Mouse (Mus musculus): Measurements from ENCODE around the gene Xpnpep3.

- TF ChIP-seq GATA1 (IDR thresholded peaks at IDR 0.05; ENCODE audit: borderline replicate concordance, low read length) = no peak
- no peak for TF ChIP-seq FLI1 (IDR thresholded peaks at IDR 0.05; ENCODE audit: low read length)
Measured at GRCm38 (mm10) chr15:81438345-81438744, 38.4 kb downstream of the Xpnpep3 start.

Data from megakaryocyte, embryonic 14.5 days (primary cell).